Mouse (Mus musculus): ENCODE results near the gene Olfr730.

Olfr730 gene

DNA sequence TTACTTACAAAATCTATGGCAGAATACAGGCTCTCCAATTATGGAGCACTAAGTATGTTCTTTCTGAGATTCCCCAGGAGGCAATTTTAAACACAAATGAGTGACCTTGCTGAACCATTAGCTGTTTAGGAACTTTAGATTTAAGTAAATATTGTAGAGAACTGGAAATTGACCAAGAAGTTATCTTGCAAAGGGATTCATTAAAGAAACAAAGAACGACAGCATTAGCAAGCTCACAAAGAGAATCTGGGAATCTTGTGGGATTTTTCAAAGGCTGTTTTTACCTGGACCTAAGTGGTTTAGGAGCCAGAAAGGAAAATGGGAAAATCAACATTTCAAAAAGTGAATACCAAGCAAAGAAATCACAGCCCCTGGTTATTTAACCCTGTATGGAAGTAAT, at the start of gene Olfr730:
TSS of gene Olfr730 (minus strand) at position 101 of the 400 bp plus-strand sequence.
- no peak for DNase-seq (ENCODE audit: low read depth, low spot score)

- no peak for DNase-seq (ENCODE audit: low read depth, low spot score)
Observed at GRCm38 (mm10) chr14:50152810-50153209, 35.2 kb downstream of the Olfr730 start, which contains the start of gene Olfr729. Gene Olfr729, minus strand, starts transcription at chr14:50152910.

GRCm38 (mm10) chr14:50142580-50142979, 45.4 kb downstream of the Olfr730 start, which contains the start of gene Olfr728:
Gene Olfr728, minus strand, starts transcription at chr14:50142680.
- no peak for DNase-seq (ENCODE audit: low read depth, low spot score)
